Mouse (Mus musculus): Measurements from ENCODE around the gene Cdc25b.

The Cdc25b gene

GRCm38 (mm10) chr2:131232558-131232957 is 45.8 kb downstream of the Cdc25b start:
- DNase-seq = no peak

- DNase-seq = peak; percentile 98
Observed at GRCm38 (mm10) chr2:131233307-131234126, 46.8 kb downstream of the Cdc25b start, which contains the start of gene Mavs. Gene Mavs (plus strand): TSS chr2:131234063.

- peak; percentile 59 for DNase-seq
Observed at GRCm38 (mm10) chr2:131234127-131234650, 47.4 kb downstream of the Cdc25b start.

GRCm38 (mm10) chr2:131234970-131235635 is 48.4 kb downstream of the Cdc25b start:
- DNase-seq = peak; percentile 43

- DNase-seq = no peak
Observed at GRCm38 (mm10) chr2:131242180-131242579, 55.4 kb downstream of the Cdc25b start.

GRCm38 (mm10) chr2:131242929-131243328 is 56.2 kb downstream of the Cdc25b start:
- DNase-seq = no peak
